Mouse (Mus musculus) ES-E14 (cell line): ENCODE data around the gene Samd1.

Source experiments
- HCFC1 ChIP-seq: IDR thresholded peaks from 2 replicates; pipeline ENCODE4 v1.6.1; 2012; ENCODE audit warnings: low read length, inconsistent platforms, borderline replicate concordance; ENCODE audit not compliant: insufficient read depth
- MAFK ChIP-seq: IDR thresholded peaks from 2 replicates; pipeline ENCODE4 v1.6.1; 2014; ENCODE audit warnings: mild to moderate bottlenecking, low read depth, low read length, inconsistent platforms; ENCODE audit not compliant: insufficient read depth
- ZC3H11A ChIP-seq: IDR thresholded peaks from 2 replicates; pipeline ENCODE4 v1.6.1; 2012; ENCODE audit warnings: low read depth, mild to moderate bottlenecking, inconsistent platforms, low read length, borderline replicate concordance
- ZNF384 ChIP-seq: IDR thresholded peaks from 2 replicates; pipeline ENCODE4 v1.6.1; 2012; ENCODE audit warnings: low read depth, low read length, inconsistent platforms

DNA sequence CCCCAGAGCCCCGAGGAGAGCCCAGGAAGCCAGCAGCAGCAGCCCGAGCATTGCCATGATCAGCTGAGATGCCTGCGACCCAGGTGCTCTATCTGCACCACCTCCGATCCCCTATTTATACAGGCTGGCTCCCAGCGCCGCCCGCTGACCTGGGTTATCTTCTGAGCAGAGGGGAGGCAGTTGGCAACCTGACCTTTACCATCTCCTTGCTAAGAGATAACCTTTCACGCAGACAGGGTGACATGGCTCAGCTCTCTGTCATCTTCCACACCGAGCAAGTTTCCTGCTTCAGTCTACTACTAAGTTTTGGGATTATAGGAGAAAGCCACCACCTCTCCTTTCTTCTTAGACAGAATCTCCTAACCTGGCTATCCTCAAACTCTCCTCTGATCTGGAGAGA, 47.4 kb downstream of the Samd1 start, which contains the start of gene Rln3:
- no peak for TF ChIP-seq ZC3H11A
- TF ChIP-seq MAFK = no peak
- TF ChIP-seq ZNF384 = no peak
- TF ChIP-seq HCFC1 = no peak
